Mouse (Mus musculus): Measurements from ENCODE around the gene Fn1. TPM values are rescaled to one million over a fixed set of nuclear protein-coding genes. Genes with fewer than 3 reads are reported as not detected.

Gene Fn1
- total RNA-seq, 2 experiments from 2014 or later: 78.3 to 114 TPM

- DNase-seq: no peak
These were observed 47.2 kb downstream of the Fn1 start for GRCm38 (mm10) chr1:71605751-71606150.

DNA sequence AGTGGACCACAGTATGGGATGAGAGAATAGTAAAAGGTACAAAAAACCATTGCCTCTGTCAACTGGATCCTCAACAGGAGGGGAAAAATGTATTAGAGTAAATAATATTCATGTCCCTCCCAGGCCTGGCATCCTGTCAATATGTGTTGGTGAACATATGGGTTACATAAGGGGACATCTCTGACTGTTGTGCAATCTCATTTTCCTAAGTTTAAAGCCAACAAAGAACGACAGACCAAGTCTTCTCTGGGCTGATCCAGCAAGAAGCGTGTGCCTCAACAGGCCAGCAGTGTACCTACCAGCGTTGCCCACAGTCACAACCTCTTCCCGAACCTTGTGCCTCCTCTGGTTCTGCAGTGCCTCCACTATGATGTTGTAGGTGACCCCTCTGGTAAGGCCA, 57.6 kb downstream of the Fn1 start:
- no peak for DNase-seq

GRCm38 (mm10) chr1:71594268-71594667, 58.7 kb downstream of the Fn1 start:
- no peak for DNase-seq

DNA sequence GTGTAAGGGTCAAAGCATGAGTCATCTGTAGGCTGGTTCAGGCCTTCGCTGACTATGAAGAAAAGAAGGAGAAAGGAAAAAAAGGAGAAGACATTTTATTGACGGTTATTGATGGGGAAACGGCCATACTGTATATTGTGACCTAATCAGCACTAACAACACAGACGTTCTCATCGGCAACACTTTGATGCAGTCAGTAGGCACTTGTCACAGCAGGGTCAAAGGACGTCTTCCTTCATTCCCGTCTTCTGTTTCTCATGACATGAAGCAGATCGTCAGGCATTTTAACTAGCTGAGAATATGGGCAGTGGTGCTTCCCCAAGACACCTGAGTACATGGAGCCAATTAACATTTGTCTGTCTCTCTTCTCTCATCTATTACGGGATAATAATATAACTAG, 59.8 kb downstream of the Fn1 start:
- DNase-seq: no peak

DNA sequence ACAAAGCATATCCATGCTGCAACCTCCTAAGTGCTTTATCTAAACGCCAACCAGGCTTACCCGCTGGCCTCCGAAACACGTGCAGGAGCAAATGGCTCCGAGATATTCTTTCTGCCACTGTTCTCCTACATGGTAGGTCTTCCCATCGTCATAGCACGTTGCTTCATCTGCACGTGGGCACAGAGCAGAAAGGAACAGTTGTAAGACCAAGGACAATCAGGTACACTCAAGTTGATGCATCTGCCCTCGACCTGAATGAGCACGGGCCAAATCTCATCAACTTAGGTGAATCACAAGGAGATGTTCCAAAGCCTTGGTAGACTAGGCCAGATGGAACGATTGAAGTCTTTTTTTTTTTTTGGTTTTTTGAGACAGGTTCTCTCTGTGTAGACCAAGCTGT, 63.0 kb downstream of the Fn1 start:
- no peak for DNase-seq

- no peak for DNase-seq
These were observed 66.3 kb downstream of the Fn1 start for GRCm38 (mm10) chr1:71586658-71587057.

- DNase-seq: no peak
These were observed 69.1 kb downstream of the Fn1 start for GRCm38 (mm10) chr1:71583900-71584299.

DNA sequence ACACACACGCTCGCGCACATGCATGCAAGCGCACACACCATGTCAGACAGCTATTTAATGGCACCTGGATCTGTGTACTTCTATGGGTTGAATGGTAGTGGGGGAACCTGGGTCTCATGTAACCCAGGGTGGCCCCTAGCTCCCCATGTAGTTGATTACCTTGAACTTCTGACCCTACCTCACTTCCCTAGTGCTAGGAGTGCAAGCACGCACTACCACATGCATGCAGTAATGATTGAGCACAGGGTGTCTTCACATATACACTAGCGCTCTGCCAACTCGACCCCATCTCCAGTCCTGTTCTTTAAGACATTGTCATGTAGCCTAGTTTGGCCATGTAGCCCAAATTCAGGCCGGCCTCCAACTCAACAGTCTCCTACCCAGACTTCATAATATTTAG, 69.7 kb downstream of the Fn1 start:
- DNase-seq: no peak

DNA sequence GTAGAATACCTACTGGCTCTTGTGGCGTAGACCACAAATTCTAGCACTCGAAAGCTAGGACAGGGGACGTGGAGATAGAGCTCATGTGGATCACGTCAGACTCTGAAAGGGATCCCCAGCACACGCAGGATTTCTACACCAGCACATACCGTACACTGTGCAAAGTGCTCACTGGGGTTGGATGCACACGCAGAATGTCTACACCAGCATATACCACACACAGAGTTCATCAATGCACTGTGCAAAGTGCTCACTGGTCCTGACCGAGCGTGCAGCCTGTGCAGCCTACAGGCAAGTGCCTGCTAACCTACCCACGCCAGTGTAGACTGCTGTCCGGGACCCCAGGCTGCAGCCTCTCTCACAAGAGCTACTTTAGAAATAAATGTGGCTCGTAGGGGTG, 72.6 kb downstream of the Fn1 start:
- DNase-seq: no peak

GRCm38 (mm10) chr1:71579526-71579925, 73.5 kb downstream of the Fn1 start:
- peak; percentile 32 for DNase-seq

GRCm38 (mm10) chr1:71576837-71577236, 76.2 kb downstream of the Fn1 start:
- DNase-seq: no peak

- no peak for DNase-seq
These were observed 77.0 kb downstream of the Fn1 start for GRCm38 (mm10) chr1:71575987-71576386.

DNA sequence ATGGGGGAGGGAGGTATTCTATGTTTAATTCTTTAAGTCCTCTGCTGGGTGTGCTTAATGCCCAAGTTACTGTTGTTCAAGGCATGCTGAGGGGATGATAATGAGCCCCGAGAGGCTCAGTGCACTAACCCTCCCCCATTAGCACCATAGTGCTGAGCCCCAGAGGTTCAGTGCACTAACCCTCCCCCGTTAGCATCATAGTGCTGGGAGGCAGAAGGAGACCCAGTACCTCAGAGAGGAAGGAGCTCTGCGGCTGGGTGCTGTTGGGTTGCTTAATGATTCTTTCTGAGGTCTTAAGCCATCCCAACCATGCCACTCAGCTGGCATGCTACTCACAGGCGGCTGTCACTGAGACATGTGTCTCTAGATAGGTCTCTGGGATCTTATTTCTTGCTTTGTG, 82.9 kb downstream of the Fn1 start:
- no peak for DNase-seq

- DNase-seq: no peak
These were observed 85.0 kb downstream of the Fn1 start for GRCm38 (mm10) chr1:71567884-71568605.

DNA sequence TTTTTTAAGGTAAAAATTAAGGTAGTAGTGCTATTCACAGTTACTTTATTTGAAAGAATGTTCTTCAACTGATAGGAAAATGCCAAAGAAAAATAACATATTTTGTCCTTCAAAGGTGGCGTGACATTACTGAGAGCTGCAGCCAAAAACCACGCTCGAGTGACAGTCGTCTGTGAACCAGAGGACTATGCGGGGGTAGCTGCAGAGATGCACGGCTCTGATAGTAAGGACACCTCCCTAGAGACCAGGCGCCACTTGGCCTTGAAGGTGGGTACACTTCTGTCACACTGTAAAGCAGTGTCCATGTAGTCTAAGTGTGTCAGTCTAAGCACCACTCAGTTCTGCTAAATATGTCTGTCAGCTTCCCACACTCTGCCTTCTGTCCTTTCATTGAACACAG, 88.7 kb downstream of the Fn1 start:
- DNase-seq: no peak

- DNase-seq: no peak
These were observed 92.4 kb downstream of the Fn1 start for GRCm38 (mm10) chr1:71560626-71561025.

GRCm38 (mm10) chr1:71556688-71557612, 96.0 kb downstream of the Fn1 start, which contains the start of gene Atic:
TSS of gene Atic (plus strand) at chr1:71557150.
- peak; percentile 90 for DNase-seq

- DNase-seq: no peak
These were observed 102.3 kb downstream of the Fn1 start for GRCm38 (mm10) chr1:71550626-71551195.

GRCm38 (mm10) chr1:71540437-71540836, 112.6 kb downstream of the Fn1 start:
- DNase-seq: peak; percentile 10

GRCm38 (mm10) chr1:71539641-71540040, 113.4 kb downstream of the Fn1 start:
- no peak for DNase-seq

Measured in gastrocnemius, postnatal 25 days (tissue).